Mouse (Mus musculus) ES-Bruce4 (cell line): Measurements from ENCODE around the gene Tmem117.

Experiments
- CTCF ChIP-seq: IDR thresholded peaks from one replicate; pipeline ENCODE4 v1.8.1; 2011; ENCODE audit warnings: low read depth, low read length
- EP300 ChIP-seq: IDR thresholded peaks from 2 replicates; pipeline ENCODE4 v1.6.1; 2011; ENCODE audit warnings: low read depth, low read length; ENCODE audit not compliant: insufficient read depth

DNA sequence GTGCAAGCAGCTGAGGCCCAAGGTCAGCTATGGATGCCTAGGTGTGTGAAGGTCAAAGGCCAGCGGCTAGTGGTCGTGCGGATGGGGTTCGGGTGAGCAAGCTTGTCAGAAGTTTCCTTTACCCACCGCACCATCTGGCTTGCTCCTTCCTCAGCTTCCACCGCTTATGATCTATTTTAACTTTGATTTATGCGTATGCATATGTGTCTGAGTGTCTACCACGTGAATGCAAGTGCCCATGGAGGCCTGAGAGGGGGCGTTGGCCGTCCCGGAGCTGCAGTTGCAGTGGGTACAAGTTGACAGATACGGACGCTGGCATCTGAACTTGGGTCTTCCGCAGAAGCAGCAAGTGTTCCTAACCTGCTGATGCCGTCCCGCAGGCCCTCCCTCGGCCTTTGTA lies 173.8 kb downstream of the Tmem117 start:
- no peak for TF ChIP-seq CTCF
- no peak for TF ChIP-seq EP300
